Mouse (Mus musculus) megakaryocyte-erythroid progenitor cell, adult 5 weeks (primary cell): Measurements from ENCODE around the gene Prr32. TPM values are rescaled to one million over a fixed set of nuclear protein-coding genes. Genes with fewer than 3 reads are reported as not detected.

Experiments
- polyA plus RNA-seq: library from polyadenylated mRNA; stranded (reverse); fragments of >175 nt; gene quantifications from 2 replicates; pipeline ENCODE4 v1.2.3, GENCODE M21; 2012

Prr32 gene
- polyA plus RNA-seq: not detected in 2 replicates

DNA sequence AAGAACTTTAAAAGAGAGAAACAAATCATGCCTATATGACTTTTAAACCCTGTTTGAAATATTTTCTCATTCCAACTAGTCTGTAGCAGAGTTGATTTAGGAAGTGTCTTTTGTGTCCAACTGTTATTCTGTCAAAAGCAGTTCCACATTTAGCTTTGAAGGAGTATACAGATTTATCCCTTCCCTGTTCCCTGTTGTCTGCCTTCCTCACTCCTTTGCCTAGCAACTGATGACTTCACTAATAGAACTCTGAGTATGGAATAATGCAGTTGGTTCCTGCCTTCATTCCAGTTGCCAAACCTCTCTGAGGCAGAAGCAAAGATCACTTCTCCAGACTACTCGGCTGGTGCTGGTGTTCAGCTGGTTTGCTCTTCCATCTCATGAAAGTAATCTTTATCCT lies at the start of gene Prr32:
Gene Prr32, plus strand, starts transcription at position 301 of the 400 bp plus-strand sequence.

